Mouse (Mus musculus) C2C12 (cell line): ENCODE measurements around the gene Rap2b.

Experiments
- CEBPB ChIP-seq: IDR thresholded peaks from one replicate; pipeline ENCODE4 v1.6.1; 2011; ENCODE audit warnings: low read depth, mild to moderate bottlenecking, control low read depth, moderate library complexity
- CTCF ChIP-seq: IDR thresholded peaks from one replicate; pipeline ENCODE4 v1.5.1; 2011; ENCODE audit not compliant: control insufficient read depth, insufficient read depth, insufficient read length
- MYOG ChIP-seq: IDR thresholded peaks from one replicate; pipeline ENCODE4 v1.6.1; 2011; ENCODE audit not compliant: control insufficient read depth, insufficient read length; ENCODE audit errors: extremely low read depth
- USF1 ChIP-seq: IDR thresholded peaks from one replicate; pipeline ENCODE4 v1.6.1; 2011; ENCODE audit warnings: low read depth, mild to moderate bottlenecking, control low read depth, moderate library complexity

GRCm38 (mm10) chr3:61336205-61336604 lies 25.2 kb upstream of the Rap2b start:
- TF ChIP-seq CEBPB (no peak), CTCF (no peak), USF1 (no peak), MYOG (no peak)
